Mouse (Mus musculus) neural tube, embryonic 11.5 days (tissue): ENCODE data around the gene Rapsn. TPM values are rescaled to one million over a fixed set of nuclear protein-coding genes. Genes with fewer than 3 reads are reported as not detected.

Experiments
- ATAC-seq: fragments of 200-750 bp; cut with Nextera tagmentation; 2 replicates; pipeline ENCODE4 v1.8.0; 2017; ENCODE audit warnings: moderate number of reproducible peaks, mild to moderate bottlenecking, moderate TSS enrichment, moderate library complexity; ENCODE audit not compliant: insufficient read depth, low FRiP score, low TSS enrichment
- DNase-seq: peaks from one replicate; pipeline ENCODE4 v3.0.0-alpha.2; 2015; ENCODE audit warnings: low spot score
- H3K27ac ChIP-seq: fragments of 300-500 bp; sonication (generic); 2 replicates; pipeline ENCODE4 v1.5.1; 2014; ENCODE audit warnings: low read depth, mild to moderate bottlenecking, low read length
- H3K27me3 ChIP-seq: fragments of 300-500 bp; sonication (generic); 2 replicates; pipeline ENCODE4 v1.6.1; 2014; ENCODE audit warnings: mild to moderate bottlenecking, low read length, mixed read lengths; ENCODE audit not compliant: control insufficient read depth, insufficient read depth
- H3K36me3 ChIP-seq: fragments of 300-500 bp; sonication (generic); 2 replicates; pipeline ENCODE4 v1.6.1; 2014; ENCODE audit warnings: mild to moderate bottlenecking, low read length, moderate library complexity, mixed read lengths; ENCODE audit not compliant: control insufficient read depth, insufficient read depth
- H3K4me1 ChIP-seq: fragments of 300-500 bp; sonication (generic); 2 replicates; pipeline ENCODE4 v1.6.1; 2014; ENCODE audit warnings: low read length, mixed read lengths; ENCODE audit not compliant: control insufficient read depth, insufficient read depth
- H3K4me2 ChIP-seq: fragments of 300-500 bp; sonication (generic); 2 replicates; pipeline ENCODE4 v1.6.1; 2014; ENCODE audit warnings: low read depth, mild to moderate bottlenecking, moderate library complexity
- H3K4me3 ChIP-seq: fragments of 300-500 bp; sonication (generic); 2 replicates; pipeline ENCODE4 v1.5.1; 2014; ENCODE audit warnings: low read depth, low read length
- H3K9ac ChIP-seq: fragments of 300-500 bp; sonication (generic); 2 replicates; pipeline ENCODE4 v1.6.1; 2014; ENCODE audit warnings: mild to moderate bottlenecking, low read length
- H3K9me3 ChIP-seq: fragments of 300-500 bp; sonication (generic); 2 replicates; pipeline ENCODE4 v1.6.1; 2016; ENCODE audit warnings: low read length; ENCODE audit not compliant: control insufficient read depth
- WGBS: fragments of 180-500 bp; shearing (Covaris S2); extraction: QIAGEN DNeasy Blood & Tissue Kit; methylation state at CpG from one replicate; pipeline ENCODE4 v1.1.7; 2014; 5-methylcytosine and 5-hydroxymethylcytosine counted together
- polyA plus RNA-seq: library from polyadenylated mRNA; unstranded; fragments of >200 nt; fragmentation: Nextera tagmentation; extraction: Ambion mirVana; gene quantifications from 2 replicates; pipeline ENCODE4 v1.2.1, GENCODE M21; 2014

The Rapsn gene
- polyA plus RNA-seq, 1 experiment from 2014 or later = 3.7 TPM

DNA sequence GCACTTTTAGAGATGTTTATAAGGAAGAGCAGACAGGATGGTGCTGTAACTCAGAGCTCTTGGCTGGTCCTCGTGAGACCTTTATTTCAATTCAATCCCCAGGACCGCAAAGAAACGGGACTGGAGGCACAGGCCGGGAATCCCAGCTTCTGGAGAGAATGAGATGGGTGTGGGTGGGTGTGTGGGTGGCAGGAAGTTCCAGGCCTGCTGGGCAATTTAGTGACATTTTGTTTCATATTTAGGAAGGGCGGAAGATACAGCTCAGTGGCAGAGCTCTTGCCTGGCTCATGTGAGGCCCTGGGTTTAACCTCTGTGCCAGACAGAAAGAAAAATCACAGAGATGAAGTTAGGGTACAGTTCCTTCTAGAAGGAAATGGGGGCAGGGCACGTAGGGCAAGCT, 54.8 kb downstream of the Rapsn start:
- Histone ChIP-seq H3K27ac (no peak overlapping the region), H3K27me3 (no peaks in the 10 kb centered on the region), H3K4me2 (no peak overlapping the region), H3K4me3 (no peak overlapping the region), H3K9me3 (no peaks in the 10 kb centered on the region), H3K36me3 (no peaks in the 10 kb centered on the region), H3K9ac (no peak overlapping the region), H3K4me1 (no peaks in the 10 kb centered on the region)
- WGBS = 82% methylated on average over 6 of the region's 6 CpGs
- ATAC-seq = no peak
- DNase-seq = no peak

DNA sequence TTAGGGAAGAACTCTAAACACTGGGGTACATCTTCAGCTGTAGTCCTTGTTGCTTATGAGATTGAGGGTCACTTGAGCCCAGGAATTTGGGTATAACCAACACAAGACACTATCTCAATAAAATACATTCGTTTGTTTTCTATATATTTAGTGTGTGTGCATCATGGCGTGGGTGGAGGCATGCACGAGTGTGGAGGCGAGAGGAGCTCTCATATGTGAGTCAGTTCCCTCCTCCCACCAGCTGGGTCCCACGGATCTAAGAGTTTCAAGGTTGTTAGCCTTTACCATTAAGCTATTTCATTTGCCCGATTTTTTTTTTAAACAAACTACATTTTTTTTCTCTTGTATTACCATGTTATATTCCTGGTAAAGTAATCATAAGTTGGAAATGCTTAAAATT, 55.4 kb downstream of the Rapsn start:
- Histone ChIP-seq H3K4me3 (no peak overlapping the region), H3K27me3 (no peaks in the 10 kb centered on the region), H3K4me2 (no peak overlapping the region), H3K9ac (no peak overlapping the region), H3K4me1 (no peaks in the 10 kb centered on the region), H3K36me3 (no peaks in the 10 kb centered on the region), H3K9me3 (no peaks in the 10 kb centered on the region), H3K27ac (no peak overlapping the region)
- WGBS = 79% methylated on average over 6 of the region's 6 CpGs
- DNase-seq (no peak), ATAC-seq (no peak)

Other genes starting within 250 kb of the Rapsn start
- gene Mtch2, start 188.5 kb upstream of the Rapsn start, polyA plus RNA-seq = 288 and 291 TPM in 2 replicates
- 20.6 and 22.5 TPM in 2 replicates for gene C1qtnf4, start 149.8 kb upstream of the Rapsn start, polyA plus RNA-seq
- 48.2 and 49.5 TPM in 2 replicates for gene Kbtbd4, start 130.9 kb upstream of the Rapsn start, polyA plus RNA-seq
- gene Ndufs3, start 130.8 kb upstream of the Rapsn start, polyA plus RNA-seq = 187 and 191 TPM in 2 replicates
- 98.7 and 109 TPM in 2 replicates for gene Celf1, start 95.2 kb upstream of the Rapsn start, polyA plus RNA-seq
- gene Psmc3, start 18.4 kb downstream of the Rapsn start, polyA plus RNA-seq = 387 and 389 TPM in 2 replicates
- gene Slc39a13, start 34.8 kb downstream of the Rapsn start, polyA plus RNA-seq = 21.9 and 27.6 TPM in 2 replicates
- gene Spi1, start 46.8 kb downstream of the Rapsn start, polyA plus RNA-seq = 2.8 and 4.2 TPM in 2 replicates
- gene Mybpc3, start 82.5 kb downstream of the Rapsn start, polyA plus RNA-seq = 0.11 and 0.49 TPM in 2 replicates
- gene Madd, start 148.2 kb downstream of the Rapsn start, polyA plus RNA-seq = 21.4 and 24.8 TPM in 2 replicates
- 1.1 and 1.3 TPM in 2 replicates for gene Nr1h3, start 167.2 kb downstream of the Rapsn start, polyA plus RNA-seq
- gene Acp2, start 167.3 kb downstream of the Rapsn start, polyA plus RNA-seq = 37.5 and 38.3 TPM in 2 replicates
- gene Ddb2, start 201.4 kb downstream of the Rapsn start, polyA plus RNA-seq = 5.8 and 6.8 TPM in 2 replicates
- 21.2 and 24.0 TPM in 2 replicates for gene Pacsin3, start 220.3 kb downstream of the Rapsn start, polyA plus RNA-seq
- 86.5 and 94.6 TPM in 2 replicates for gene Arfgap2, start 229.4 kb downstream of the Rapsn start, polyA plus RNA-seq